Mouse (Mus musculus) adrenal gland, postnatal 25 days (tissue): Measurements from ENCODE around the gene Kcnj4. TPM values are rescaled to one million over a fixed set of nuclear protein-coding genes. Genes with fewer than 3 reads are reported as not detected.

ENCODE experiments used
- microRNA-seq, 2 experiments: library from miRNA; unstranded; fragments of <30 nt; microRNA quantifications; one replicate each; pipeline ENCODE4 v1.2.0; 2021
- total RNA-seq: library from RNA; stranded (reverse); gene quantifications from 2 replicates; pipeline ENCODE4 v1.2.3, GENCODE M21; 2021

Gene Kcnj4
- total RNA-seq, 1 experiment from 2014 or later, result 0.27 TPM

Small RNA genes within 50 kb of the gene (microRNA-seq; reads per million reads assigned to microRNA genes)
- gene Gm44302, result 0 reads per million in 2 experiments

Other genes with a start within 250 kb of the Kcnj4 start
- gene Baiap2l2, start 219.7 kb downstream of the Kcnj4 start, total RNA-seq, result not detected in 2 replicates
- gene Pla2g6, start 176.9 kb downstream of the Kcnj4 start, total RNA-seq, result 28.4 and 31.9 TPM in 2 replicates
- gene Maff, start 158.6 kb downstream of the Kcnj4 start, total RNA-seq, result 2.2 and 3.1 TPM in 2 replicates
- gene Tmem184b, start 101.7 kb downstream of the Kcnj4 start, total RNA-seq, result 47.1 and 54.5 TPM in 2 replicates
- gene Csnk1e, start 49.7 kb downstream of the Kcnj4 start, total RNA-seq, result 92.0 and 115 TPM in 2 replicates
- 2.7 and 3.3 TPM in 2 replicates for gene Kdelr3, start 11.2 kb upstream of the Kcnj4 start, total RNA-seq
- 331 and 385 TPM in 2 replicates for gene Ddx17, start 41.5 kb upstream of the Kcnj4 start, total RNA-seq
- gene Dmc1, start 99.9 kb upstream of the Kcnj4 start, total RNA-seq, result 2.5 and 3.5 TPM in 2 replicates
- gene Fam227a, start 153.7 kb upstream of the Kcnj4 start, total RNA-seq, result 2.9 and 4.1 TPM in 2 replicates
- gene Cby1, start 154.0 kb upstream of the Kcnj4 start, total RNA-seq, result 15.0 and 24.5 TPM in 2 replicates
- 82.7 and 113 TPM in 2 replicates for gene Tomm22, start 165.6 kb upstream of the Kcnj4 start, total RNA-seq
- 26.8 and 27.9 TPM in 2 replicates for gene Josd1, start 182.7 kb upstream of the Kcnj4 start, total RNA-seq
- gene Gtpbp1, start 185.6 kb upstream of the Kcnj4 start, total RNA-seq, result 30.1 and 34.7 TPM in 2 replicates
- 44.0 and 50.9 TPM in 2 replicates for gene Sun2, start 237.3 kb upstream of the Kcnj4 start, total RNA-seq